Mouse (Mus musculus) megakaryocyte-erythroid progenitor cell, adult 5-6 weeks (primary cell): ENCODE results near the gene Brd4. TPM values are rescaled to one million over a fixed set of nuclear protein-coding genes. Genes with fewer than 3 reads are reported as not detected.

Source experiments
- total RNA-seq, 2 experiments: library from RNA; stranded (forward) in 1 of 2; stranded (reverse) in 1 of 2; fragments of 200-1000, 215-1000 nt in 1 of 2; fragments of >200 nt in 1 of 2; fragmentation: Nextera tagmentation in 1 of 2; gene quantifications; 2 replicates each; pipeline ENCODE4 v1.2.3; 2014 to 2017

The Brd4 gene
- total RNA-seq, 2 experiments from 2014 or later: 26.8 to 167 TPM

Other genes with a start within 250 kb of the Brd4 start
- gene Rrp1b, start 248.6 kb downstream of the Brd4 start, total RNA-seq (2014; fragmentation: Nextera tagmentation): 63.6 and 66.2 TPM in 2 replicates
- gene Rrp1b, start 248.6 kb downstream of the Brd4 start, total RNA-seq (2017): 70.4 and 95.9 TPM in 2 replicates
- 0.47 TPM in 1 of 2 replicates, not detected in the other for gene Hsf2bp, start 248.4 kb downstream of the Brd4 start, total RNA-seq (2014; fragmentation: Nextera tagmentation)
- gene Hsf2bp, start 248.4 kb downstream of the Brd4 start, total RNA-seq (2017): 0.46 TPM in 1 of 2 replicates, not detected in the other
- gene Notch3, start 117.9 kb downstream of the Brd4 start, total RNA-seq (2014; fragmentation: Nextera tagmentation): not detected in 2 replicates
- gene Notch3, start 117.9 kb downstream of the Brd4 start, total RNA-seq (2017): 0.04 TPM in 1 of 2 replicates, not detected in the other
- gene Ephx3, start 95.2 kb downstream of the Brd4 start, total RNA-seq (2014; fragmentation: Nextera tagmentation): not detected in 2 replicates
- not detected in 2 replicates for gene Ephx3, start 95.2 kb downstream of the Brd4 start, total RNA-seq (2017)
- 124 and 135 TPM in 2 replicates for gene Akap8, start 36.5 kb upstream of the Brd4 start, total RNA-seq (2014; fragmentation: Nextera tagmentation)
- 208 and 214 TPM in 2 replicates for gene Akap8, start 36.5 kb upstream of the Brd4 start, total RNA-seq (2017)
- 87.7 and 107 TPM in 2 replicates for gene Akap8l, start 65.9 kb upstream of the Brd4 start, total RNA-seq (2014; fragmentation: Nextera tagmentation)
- 154 and 167 TPM in 2 replicates for gene Akap8l, start 65.9 kb upstream of the Brd4 start, total RNA-seq (2017)
- gene Wiz, start 104.7 kb upstream of the Brd4 start, total RNA-seq (2014; fragmentation: Nextera tagmentation): 53.4 and 63.4 TPM in 2 replicates
- gene Wiz, start 104.7 kb upstream of the Brd4 start, total RNA-seq (2017): 6.1 and 6.9 TPM in 2 replicates
- 49.4 and 57.4 TPM in 2 replicates for gene Rasal3, start 118.9 kb upstream of the Brd4 start, total RNA-seq (2014; fragmentation: Nextera tagmentation)
- 19.9 and 20.8 TPM in 2 replicates for gene Rasal3, start 118.9 kb upstream of the Brd4 start, total RNA-seq (2017)
- gene Pglyrp2, start 139.4 kb upstream of the Brd4 start, total RNA-seq (2014; fragmentation: Nextera tagmentation): 1.5 and 3.0 TPM in 2 replicates
- gene Pglyrp2, start 139.4 kb upstream of the Brd4 start, total RNA-seq (2017): 2.7 and 3.3 TPM in 2 replicates
- gene Cyp4f39, start 168.0 kb upstream of the Brd4 start, total RNA-seq (2014; fragmentation: Nextera tagmentation): 1.4 and 1.7 TPM in 2 replicates
- gene Cyp4f39, start 168.0 kb upstream of the Brd4 start, total RNA-seq (2017): 4.3 and 5.9 TPM in 2 replicates
- 3.1 TPM in 1 of 2 replicates, not detected in the other for gene Cyp4f17, start 221.3 kb upstream of the Brd4 start, total RNA-seq (2014; fragmentation: Nextera tagmentation)
- gene Cyp4f17, start 221.3 kb upstream of the Brd4 start, total RNA-seq (2017): not detected in 2 replicates